Mouse (Mus musculus) MEL (cell line): ENCODE results near the gene Lrfn4. TPM values are rescaled to one million over a fixed set of nuclear protein-coding genes. Genes with fewer than 3 reads are reported as not detected.

Source experiments
- DNase-seq: peaks from one replicate; pipeline ENCODE4 v3.0.0; 2011; ENCODE audit warnings: low read depth, low spot score
- H3K27ac ChIP-seq: 2 replicates; pipeline ENCODE4 v1.5.1; 2012; ENCODE audit warnings: low read depth, mild to moderate bottlenecking, control low read depth, low read length, moderate library complexity; ENCODE audit not compliant: control insufficient read depth
- H3K27me3 ChIP-seq, 2 experiments: fragments of 150-350 bp in 1 of 2; sonication (generic) in 1 of 2; 2 replicates each; pipeline ENCODE4 v1.6.1; 2012; ENCODE audit warnings: low read length in 2 of 2, mild to moderate bottlenecking in 2 of 2, improper control_type of control experiment in 1 of 2, moderate library complexity in 1 of 2; ENCODE audit not compliant: insufficient read depth in 2 of 2, control insufficient read depth in 1 of 2
- H3K36me3 ChIP-seq, 2 experiments: 2 replicates each; pipeline ENCODE4 v1.6.1; 2012 to 2014; ENCODE audit warnings: low read length in 2 of 2, improper control_type of control experiment in 1 of 2, inconsistent platforms in 1 of 2, mild to moderate bottlenecking in 1 of 2; ENCODE audit not compliant: insufficient read depth in 2 of 2, control insufficient read depth in 1 of 2
- H3K4me1 ChIP-seq, 2 experiments: fragments of 150-350 bp in 1 of 2; sonication (generic) in 1 of 2; 2 replicates each; pipeline ENCODE4 v1.6.1; 2012; ENCODE audit warnings: low read length in 2 of 2, improper control_type of control experiment in 1 of 2, mild to moderate bottlenecking in 1 of 2; ENCODE audit not compliant: insufficient read depth in 2 of 2, control insufficient read depth in 1 of 2
- H3K4me3 ChIP-seq, 2 experiments: fragments of 150-350 bp in 1 of 2; sonication (generic) in 1 of 2; 2 replicates each; pipeline ENCODE4 v1.5.1; 2012; ENCODE audit warnings: low read depth in 2 of 2, low read length in 2 of 2, mild to moderate bottlenecking in 2 of 2, moderate library complexity in 2 of 2, control low read depth in 1 of 2, improper control_type of control experiment in 1 of 2; ENCODE audit not compliant: control insufficient read depth in 1 of 2, insufficient read depth in 1 of 2
- H3K79me2 ChIP-seq: 2 replicates; pipeline ENCODE4 v1.6.1; 2012; ENCODE audit warnings: mild to moderate bottlenecking, low read length, moderate library complexity; ENCODE audit not compliant: control insufficient read depth, poor library complexity, insufficient read depth
- H3K9ac ChIP-seq: 2 replicates; pipeline ENCODE4 v1.6.1; 2012; ENCODE audit warnings: low read depth, mild to moderate bottlenecking, control low read depth, low read length, moderate library complexity; ENCODE audit not compliant: control insufficient read depth, poor library complexity, severe bottlenecking
- H3K9me3 ChIP-seq: fragments of 150-350 bp; sonication (generic); replicated peaks from 2 replicates; pipeline ENCODE4 v1.6.1; 2012; ENCODE audit warnings: mild to moderate bottlenecking, low read length, improper control_type of control experiment, moderate library complexity; ENCODE audit not compliant: insufficient read depth
- CTCF ChIP-seq, 3 experiments: IDR thresholded peaks in 2 of 3; conservative IDR thresholded peaks in 1 of 3; 2 replicates each; pipeline ENCODE4 v1.5.1; 2011 to 2012; ENCODE audit warnings: low read length in 3 of 3, low read depth in 2 of 3, mild to moderate bottlenecking in 2 of 3, improper control_type of control experiment in 1 of 3, inconsistent platforms in 1 of 3, mixed read lengths in 1 of 3, moderate library complexity in 1 of 3; ENCODE audit not compliant: control insufficient read depth in 1 of 3, insufficient read depth in 1 of 3, poor library complexity in 1 of 3, severe bottlenecking in 1 of 3
- EP300 ChIP-seq, 2 experiments: IDR thresholded peaks; 2 replicates each; pipeline ENCODE4 v1.6.1; 2011; ENCODE audit warnings: improper control_type of control experiment in 2 of 2, low read length in 2 of 2, low read depth in 1 of 2, mild to moderate bottlenecking in 1 of 2
- GABPA ChIP-seq: IDR thresholded peaks from 2 replicates; pipeline ENCODE4 v1.6.1; 2012; ENCODE audit warnings: low read depth, mild to moderate bottlenecking, inconsistent platforms, low read length, improper control_type of control experiment, moderate library complexity
- GATA1 ChIP-seq: IDR thresholded peaks from 2 replicates; pipeline ENCODE4 v1.6.1; 2011; ENCODE audit warnings: low read depth, low read length, improper control_type of control experiment
- HCFC1 ChIP-seq: IDR thresholded peaks from 2 replicates; pipeline ENCODE4 v1.6.1; 2012; ENCODE audit warnings: low read depth, mild to moderate bottlenecking, inconsistent platforms, low read length, improper control_type of control experiment, moderate library complexity
- MAFK ChIP-seq: IDR thresholded peaks from 2 replicates; pipeline ENCODE4 v1.6.1; 2011; ENCODE audit warnings: low read depth, mild to moderate bottlenecking, low read length, improper control_type of control experiment, borderline replicate concordance
- MEF2A ChIP-seq: IDR thresholded peaks from 2 replicates; pipeline ENCODE4 v1.6.1; 2014; ENCODE audit warnings: low read depth, mild to moderate bottlenecking, inconsistent platforms, low read length, improper control_type of control experiment; ENCODE audit not compliant: poor library complexity, insufficient replicate concordance, severe bottlenecking; ENCODE audit errors: extremely low read depth
- MYB ChIP-seq: IDR thresholded peaks from 2 replicates; pipeline ENCODE4 v1.6.1; 2011; ENCODE audit warnings: mild to moderate bottlenecking, low read depth, low read length, improper control_type of control experiment
- MYC ChIP-seq: IDR thresholded peaks from 2 replicates; pipeline ENCODE4 v1.6.1; 2011; ENCODE audit warnings: low read depth, mild to moderate bottlenecking, low read length, improper control_type of control experiment, moderate library complexity
- NELFE ChIP-seq: IDR thresholded peaks from 2 replicates; pipeline ENCODE4 v1.6.1; 2011; ENCODE audit warnings: low read depth, low read length, improper control_type of control experiment
- NRF1 ChIP-seq: IDR thresholded peaks from 2 replicates; pipeline ENCODE4 v1.6.1; 2014; ENCODE audit warnings: low read depth, mild to moderate bottlenecking, inconsistent platforms, low read length, improper control_type of control experiment, moderate library complexity; ENCODE audit not compliant: poor library complexity, insufficient read depth, severe bottlenecking
- POLR2A ChIP-seq, 2 experiments: IDR thresholded peaks; 2 replicates each; pipeline ENCODE4 v1.6.1; 2011 to 2012; ENCODE audit warnings: low read length in 2 of 2, mild to moderate bottlenecking in 2 of 2, control low read depth in 1 of 2, improper control_type of control experiment in 1 of 2, low read depth in 1 of 2, moderate library complexity in 1 of 2; ENCODE audit not compliant: control insufficient read depth in 1 of 2, insufficient read depth in 1 of 2, poor library complexity in 1 of 2
- POLR2AphosphoS2 ChIP-seq: IDR thresholded peaks from 2 replicates; pipeline ENCODE4 v1.6.1; 2011; ENCODE audit warnings: low read length, improper control_type of control experiment
- POLR2AphosphoS5 ChIP-seq: IDR thresholded peaks from 2 replicates; pipeline ENCODE4 v1.6.1; 2012; ENCODE audit warnings: low read depth, borderline replicate concordance, mild to moderate bottlenecking, inconsistent platforms, low read length, moderate library complexity, mixed read lengths
- RAD21 ChIP-seq: IDR thresholded peaks from 2 replicates; pipeline ENCODE4 v1.6.1; 2011; ENCODE audit warnings: mild to moderate bottlenecking, low read depth, low read length, improper control_type of control experiment
- SMC3 ChIP-seq: IDR thresholded peaks from 2 replicates; pipeline ENCODE4 v1.6.1; 2011; ENCODE audit warnings: low read depth, low read length, improper control_type of control experiment
- TBP ChIP-seq: IDR thresholded peaks from 2 replicates; pipeline ENCODE4 v1.8.0; 2011; ENCODE audit warnings: low read depth, low read length, improper control_type of control experiment
- TCF12 ChIP-seq: IDR thresholded peaks from 2 replicates; pipeline ENCODE4 v1.6.1; 2014; ENCODE audit warnings: low read depth, mild to moderate bottlenecking, inconsistent platforms, low read length, improper control_type of control experiment, moderate library complexity
- UBTF ChIP-seq: IDR thresholded peaks from 2 replicates; pipeline ENCODE4 v1.6.1; 2012; ENCODE audit warnings: low read depth, mild to moderate bottlenecking, inconsistent platforms, low read length, improper control_type of control experiment, moderate library complexity, borderline replicate concordance; ENCODE audit not compliant: insufficient read depth
- USF2 ChIP-seq, 2 experiments: IDR thresholded peaks; 2 replicates each; pipeline ENCODE4 v1.6.1; 2011 to 2012; ENCODE audit warnings: improper control_type of control experiment in 2 of 2, low read length in 2 of 2, borderline replicate concordance in 1 of 2, inconsistent platforms in 1 of 2, low read depth in 1 of 2, mild to moderate bottlenecking in 1 of 2; ENCODE audit not compliant: insufficient read depth in 1 of 2
- ZC3H11A ChIP-seq: IDR thresholded peaks from 2 replicates; pipeline ENCODE4 v1.6.1; 2012; ENCODE audit warnings: low read depth, mild to moderate bottlenecking, inconsistent platforms, low read length, improper control_type of control experiment
- ZKSCAN1 ChIP-seq: IDR thresholded peaks from 2 replicates; pipeline ENCODE4 v1.6.1; 2012; ENCODE audit warnings: low read depth, mild to moderate bottlenecking, inconsistent platforms, low read length, improper control_type of control experiment, moderate library complexity
- ZNF384 ChIP-seq: IDR thresholded peaks from 2 replicates; pipeline ENCODE4 v1.6.1; 2012; ENCODE audit warnings: low read depth, mild to moderate bottlenecking, inconsistent platforms, low read length, improper control_type of control experiment
- polyA plus RNA-seq, 2 experiments: library from polyadenylated mRNA; stranded (reverse) in 1 of 2; unstranded in 1 of 2; fragments of >175 nt in 1 of 2; fragments of >200 nt in 1 of 2; gene quantifications; 2 replicates each; pipeline versions ENCODE4 v1.2.1 to v1.2.4; 2012; ENCODE audit warnings: low replicate concordance in 2 of 2, low read depth in 1 of 2; ENCODE audit not compliant: insufficient read length in 2 of 2, insufficient read depth in 1 of 2, missing spikeins in 1 of 2
- total RNA-seq: library from RNA; depleted of rRNA; stranded (reverse); fragments of 300-350 nt; gene quantifications from 2 replicates; pipeline ENCODE4 v1.2.3, GENCODE M21; 2012

Gene Lrfn4
- total and polyA plus RNA-seq, 3 experiments = 14.0 to 17.5 TPM; not detected in 1

DNA sequence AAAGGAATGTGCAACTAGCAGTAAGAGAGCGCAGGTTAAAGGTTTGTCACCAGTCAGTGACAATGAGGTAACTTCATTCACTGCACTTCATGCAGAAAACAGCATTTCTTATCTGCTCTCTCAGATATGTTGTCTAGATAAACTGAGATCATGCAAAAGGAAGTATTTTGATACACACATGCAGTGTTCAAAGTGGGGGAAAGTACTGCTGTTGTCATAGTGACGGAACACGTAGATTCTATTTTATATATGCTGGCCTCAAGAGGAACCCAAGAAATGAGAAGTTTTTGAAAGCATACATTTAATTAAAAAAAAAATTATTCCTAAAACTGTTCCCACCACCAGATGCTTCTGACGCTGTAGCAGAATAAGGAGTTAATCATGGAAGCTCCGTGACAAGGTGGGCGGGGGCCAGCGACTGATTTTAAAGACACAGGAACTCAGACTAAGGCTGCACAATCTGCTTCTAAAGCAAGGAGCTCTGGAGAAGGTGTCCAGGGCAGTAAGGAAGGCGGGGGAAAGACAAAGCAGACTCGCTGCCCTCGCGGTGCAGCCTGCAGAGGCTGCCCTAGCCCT is 31.5 kb upstream of the Lrfn4 start:
- no peaks in the 10 kb centered on the region for H3K36me3 ChIP-seq
- H3K4me1 ChIP-seq = no peaks in the 10 kb centered on the region
- no peak overlapping the region for H3K27ac ChIP-seq
- no peaks in the 10 kb centered on the region for H3K27me3 ChIP-seq
- no peaks in the 10 kb centered on the region for H3K9me3 ChIP-seq
- no peak overlapping the region for H3K9ac ChIP-seq
- TF ChIP-seq MYC = no peak
- TF ChIP-seq ZNF384 = no peak
- TF ChIP-seq POLR2A (IDR thresholded peaks at IDR 0.05; ENCODE audit: control insufficient read depth in 1 of 2, insufficient read depth in 1 of 2, low read depth in 1 of 2, low read length in 2 of 2, poor library complexity in 1 of 2) = no peak
- TF ChIP-seq CTCF (IDR thresholded peaks at IDR 0.05 in 2 of 3, conservative IDR thresholded peaks at IDR 0.05 in 1 of 3; ENCODE audit: control insufficient read depth in 1 of 3, insufficient read depth in 1 of 3, low read depth in 2 of 3, low read length in 3 of 3, poor library complexity in 1 of 3, severe bottlenecking in 1 of 3) = no peak
- TF ChIP-seq EP300 (IDR thresholded peaks at IDR 0.05; ENCODE audit: low read depth in 1 of 2, low read length in 2 of 2) = no peak
- no peak for TF ChIP-seq USF2 (IDR thresholded peaks at IDR 0.05; ENCODE audit: borderline replicate concordance in 1 of 2, insufficient read depth in 1 of 2, low read depth in 1 of 2, low read length in 2 of 2)
- no peak for TF ChIP-seq POLR2AphosphoS5
- TF ChIP-seq TBP = no peak
- no peak overlapping the region for H3K4me3 ChIP-seq
- DNase-seq = no peak
- no peaks in the 10 kb centered on the region for H3K79me2 ChIP-seq

DNA sequence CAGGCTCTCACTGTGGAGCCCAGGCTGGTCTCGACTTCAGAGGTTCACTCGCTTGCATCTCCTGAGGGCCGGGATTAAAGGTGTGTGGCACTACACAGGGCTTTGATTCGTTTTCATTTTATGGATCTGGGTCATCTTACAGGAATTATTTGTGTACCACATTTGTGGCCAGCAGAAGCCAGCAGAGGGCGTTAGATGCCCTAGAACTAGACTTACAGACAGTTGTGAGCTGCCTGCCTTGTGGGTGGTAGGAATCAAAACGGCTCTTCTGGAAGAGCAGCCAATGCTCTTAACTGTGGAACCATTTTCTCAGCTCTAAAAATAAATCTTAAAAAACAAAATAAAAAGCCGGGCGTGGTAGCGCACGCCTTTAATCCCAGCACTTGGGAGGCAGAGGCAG is 28.8 kb upstream of the Lrfn4 start:
- Histone ChIP-seq H3K9me3 (no peaks in the 10 kb centered on the region), H3K9ac (no peak overlapping the region), H3K27me3 (no peaks in the 10 kb centered on the region), H3K4me1 (no peaks in the 10 kb centered on the region), H3K79me2 (no peaks in the 10 kb centered on the region), H3K36me3 (no peaks in the 10 kb centered on the region), H3K27ac (no peak overlapping the region), H3K4me3 (no peak overlapping the region)
- TF ChIP-seq MAFK (no peak), NRF1 (no peak), ZKSCAN1 (no peak), RAD21 (peak; percentile 58), MYB (no peak), HCFC1 (no peak), ZNF384 (no peak), GABPA (no peak), POLR2AphosphoS2 (no peak), UBTF (no peak), TCF12 (no peak), SMC3 (peak; percentile 70), ZC3H11A (peak; percentile 40), MEF2A (no peak), GATA1 (no peak), CTCF (IDR thresholded peaks at IDR 0.05 in 2 of 3, conservative IDR thresholded peaks at IDR 0.05 in 1 of 3; ENCODE audit: control insufficient read depth in 1 of 3, insufficient read depth in 1 of 3, low read depth in 2 of 3, low read length in 3 of 3, poor library complexity in 1 of 3, severe bottlenecking in 1 of 3) (peak; percentile 43 to 63 (median 47)), NELFE (no peak)
- DNase-seq = peak; percentile 48
